Mouse (Mus musculus): ENCODE results near the gene Manba. TPM values are rescaled to one million over a fixed set of nuclear protein-coding genes. Genes with fewer than 3 reads are reported as not detected.

Manba gene
- polyA plus RNA-seq, 1 experiment from 2014 or later: 18.6 TPM

DNA sequence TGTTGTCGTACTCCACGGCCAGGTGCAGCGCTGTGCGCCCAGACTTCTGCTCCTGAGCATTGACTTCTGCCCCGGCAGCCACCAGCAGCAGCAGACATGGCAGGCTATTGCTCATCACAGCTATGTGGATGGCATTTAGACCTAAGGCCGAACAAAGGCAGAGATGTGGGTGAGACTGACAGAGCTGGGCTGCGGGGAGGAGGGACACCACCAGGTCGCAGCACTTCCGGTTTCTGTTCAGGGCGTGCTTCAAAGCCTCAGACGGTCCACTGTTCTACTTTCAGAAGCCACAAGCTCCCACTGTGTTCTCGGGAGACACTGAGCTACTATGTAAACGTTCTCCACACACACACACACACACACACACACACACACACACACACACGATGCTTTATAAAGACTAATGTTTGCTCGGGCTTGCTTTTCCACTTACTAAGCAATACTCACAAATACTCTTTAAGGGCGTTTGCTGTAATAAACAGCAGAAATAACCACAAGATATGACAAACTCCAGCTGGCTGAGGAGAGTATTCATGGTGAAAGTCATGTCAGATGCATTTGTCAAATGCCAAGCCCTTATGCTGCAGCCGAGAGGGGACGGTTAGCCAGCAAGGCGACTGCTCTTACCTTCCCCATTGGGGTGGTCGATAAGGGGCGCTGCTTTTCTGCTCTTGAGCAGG, 109.0 kb downstream of the Manba start:
- no peak for ATAC-seq
- H3K27ac ChIP-seq (ENCODE audit: low read depth, low read length): no peak overlapping the region
- peaks cover 55% of the 10 kb centered on the region for H3K36me3 ChIP-seq (ENCODE audit: control insufficient read depth, insufficient read depth)

DNA sequence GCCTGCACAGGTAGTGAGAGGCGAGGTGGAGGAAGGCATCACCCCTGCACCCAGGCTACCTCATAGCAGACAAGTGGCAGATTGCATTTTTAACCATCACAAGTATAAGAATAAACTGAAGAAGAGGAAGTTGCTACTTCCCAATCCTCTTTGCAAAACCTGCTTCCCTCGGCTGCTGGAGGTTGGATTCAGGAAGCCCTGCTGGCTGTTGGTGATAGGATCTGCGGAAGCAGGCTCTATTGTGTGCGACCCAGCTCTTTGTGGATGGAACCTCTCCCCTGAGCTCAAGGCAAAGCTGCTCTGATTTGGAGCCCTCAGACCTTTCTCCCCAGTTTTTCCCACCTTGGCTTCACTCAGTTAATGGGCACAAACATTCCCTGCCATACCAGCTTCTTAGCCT, 111.6 kb downstream of the Manba start:
- Histone ChIP-seq H3K4me3 (ENCODE audit: low read depth, low read length) (no peak overlapping the region), H3K27me3 (replicated peaks; ENCODE audit: control insufficient read depth, insufficient read depth, low read length) (no peaks in the 10 kb centered on the region), H3K4me2 (replicated peaks; ENCODE audit: low read depth) (no peak overlapping the region), H3K36me3 (ENCODE audit: control insufficient read depth, insufficient read depth) (peaks cover 56% of the 10 kb centered on the region), H3K9ac (ENCODE audit: low read depth, low read length) (no peak overlapping the region), H3K27ac (ENCODE audit: low read depth, low read length) (0 out of 2 replicates have a peak overlapping the region, but pooled peaks have one; percentile 8), H3K9me3 (ENCODE audit: control insufficient read depth) (no peaks in the 10 kb centered on the region), H3K4me1 (replicated peaks; ENCODE audit: control insufficient read depth, insufficient read depth, low read length) (no peaks in the 10 kb centered on the region)
- no peak for ATAC-seq
- WGBS: 69% methylated on average over 4 of the region's 4 CpGs
- no peak for TF ChIP-seq CTCF (IDR thresholded peaks at IDR 0.05; ENCODE audit: low read depth)

More for the DNA sequence above, 109.0 kb downstream of the Manba start:
- H3K4me3 ChIP-seq (ENCODE audit: low read depth, low read length): no peak overlapping the region
- no peaks in the 10 kb centered on the region for H3K27me3 ChIP-seq (replicated peaks; ENCODE audit: control insufficient read depth, insufficient read depth, low read length)
- H3K9ac ChIP-seq (ENCODE audit: low read depth, low read length): no peak overlapping the region
- TF ChIP-seq CTCF (IDR thresholded peaks at IDR 0.05; ENCODE audit: low read depth): peak; percentile 17; the same call in 1 of the 2 replicates
- 62% methylated on average over 21 of the region's 21 CpGs for WGBS
- no peaks in the 10 kb centered on the region for H3K9me3 ChIP-seq (ENCODE audit: control insufficient read depth)
- no peak overlapping the region for H3K4me2 ChIP-seq (replicated peaks; ENCODE audit: low read depth)
- H3K4me1 ChIP-seq (replicated peaks; ENCODE audit: control insufficient read depth, insufficient read depth, low read length): no peaks in the 10 kb centered on the region

DNA sequence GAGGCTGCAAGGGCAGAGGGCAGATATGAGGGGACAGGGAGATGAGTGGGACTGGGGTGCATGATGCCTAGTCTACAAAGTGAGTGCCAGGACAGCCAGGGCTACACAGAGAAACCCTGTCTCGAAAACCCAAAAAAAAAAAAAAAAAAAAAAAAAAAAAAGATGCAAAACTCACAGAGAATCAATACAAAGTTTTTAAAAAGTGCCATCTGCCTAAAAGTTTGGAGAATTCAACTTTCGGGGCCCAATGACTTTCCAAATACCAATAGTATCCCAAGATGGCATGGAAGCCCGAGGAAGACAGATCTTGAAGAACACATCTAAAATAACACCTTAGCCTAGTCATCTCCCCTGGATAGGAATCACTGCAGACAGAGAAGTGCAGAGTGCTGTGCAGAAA, 112.9 kb downstream of the Manba start:
- no peak overlapping the region for H3K27ac ChIP-seq (ENCODE audit: low read depth, low read length)
- no peak for ATAC-seq
- H3K9me3 ChIP-seq (ENCODE audit: control insufficient read depth): no peaks in the 10 kb centered on the region
- 79% methylated on average over 3 of the region's 3 CpGs for WGBS
- TF ChIP-seq CTCF (IDR thresholded peaks at IDR 0.05; ENCODE audit: low read depth): no peak
- H3K27me3 ChIP-seq (replicated peaks; ENCODE audit: control insufficient read depth, insufficient read depth, low read length): no peaks in the 10 kb centered on the region
- peaks cover 58% of the 10 kb centered on the region for H3K36me3 ChIP-seq (ENCODE audit: control insufficient read depth, insufficient read depth)
- H3K4me3 ChIP-seq (ENCODE audit: low read depth, low read length): no peak overlapping the region
- no peaks in the 10 kb centered on the region for H3K4me1 ChIP-seq (replicated peaks; ENCODE audit: control insufficient read depth, insufficient read depth, low read length)
- no peak overlapping the region for H3K4me2 ChIP-seq (replicated peaks; ENCODE audit: low read depth)
- H3K9ac ChIP-seq (ENCODE audit: low read depth, low read length): no peak overlapping the region

DNA sequence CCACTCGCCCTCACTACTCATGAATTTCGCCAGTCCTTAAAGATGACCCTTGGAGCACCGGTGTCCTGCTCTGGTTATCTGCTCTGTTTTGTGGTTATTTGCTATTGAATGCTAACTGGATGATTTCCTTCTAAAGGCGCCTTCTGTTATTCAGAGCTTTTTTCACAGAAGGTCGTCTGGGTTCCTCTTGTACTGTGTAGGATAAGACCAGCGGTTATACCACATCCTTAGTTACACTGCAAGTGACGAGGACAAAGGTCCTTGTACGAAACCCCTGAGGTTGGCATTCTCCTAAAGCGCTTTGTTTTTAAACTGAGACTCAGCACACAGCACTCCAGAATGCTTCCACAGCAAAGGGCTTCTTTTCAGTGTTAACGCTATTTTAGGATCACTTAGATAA, 117.3 kb downstream of the Manba start:
- H3K4me3 ChIP-seq (ENCODE audit: low read depth, low read length): no peak overlapping the region

DNA sequence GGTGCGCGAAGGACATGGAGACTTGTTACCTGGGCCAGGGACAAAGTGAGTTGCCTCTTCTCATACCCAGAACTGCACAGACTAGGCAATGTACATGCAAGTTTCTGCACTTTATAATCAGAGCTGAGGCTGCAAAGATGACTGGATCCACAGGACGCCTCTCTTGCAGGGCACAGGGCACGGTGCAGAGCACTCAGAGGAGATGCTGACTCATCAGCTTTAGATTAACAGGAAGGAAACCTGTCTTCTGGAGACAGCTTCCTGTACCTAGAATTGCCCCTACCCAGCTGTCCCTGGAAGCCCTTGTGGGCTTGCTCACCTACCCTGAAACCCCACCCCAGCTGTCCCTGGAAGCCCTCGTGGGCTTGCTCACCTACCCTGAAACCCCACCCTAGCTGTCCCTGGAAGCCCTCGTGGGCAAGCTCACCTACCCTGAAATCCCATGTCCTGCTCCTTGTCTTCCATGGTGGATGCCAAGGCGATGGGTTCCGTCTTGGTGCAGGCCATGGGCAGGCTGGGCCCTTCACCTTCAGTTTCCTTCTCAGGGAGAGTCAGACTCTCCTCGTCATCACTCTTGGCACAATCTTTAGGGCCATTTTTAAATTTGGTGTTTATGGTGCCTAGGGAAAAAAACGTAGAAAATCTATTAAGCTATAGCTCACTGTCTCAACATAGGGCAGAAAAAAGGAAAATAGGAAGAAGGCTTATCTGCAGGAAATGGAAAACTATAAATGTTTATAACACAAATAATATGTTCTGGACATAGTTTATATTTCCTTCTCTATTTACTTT, 119.4 kb downstream of the Manba start:
- no peak overlapping the region for H3K4me2 ChIP-seq (replicated peaks; ENCODE audit: low read depth)
- H3K9ac ChIP-seq (ENCODE audit: low read depth, low read length): no peak overlapping the region
- H3K9me3 ChIP-seq (ENCODE audit: control insufficient read depth): no peaks in the 10 kb centered on the region
- no peak overlapping the region for H3K27ac ChIP-seq (ENCODE audit: low read depth, low read length)
- H3K27me3 ChIP-seq (replicated peaks; ENCODE audit: control insufficient read depth, insufficient read depth, low read length): no peaks in the 10 kb centered on the region
- H3K4me3 ChIP-seq (ENCODE audit: low read depth, low read length): no peak overlapping the region
- H3K4me1 ChIP-seq (replicated peaks; ENCODE audit: control insufficient read depth, insufficient read depth, low read length): no peaks in the 10 kb centered on the region
- no peak for TF ChIP-seq CTCF (IDR thresholded peaks at IDR 0.05; ENCODE audit: low read depth)
- ATAC-seq: peak; percentile 33; the same call in 1 of the 2 replicates
- H3K36me3 ChIP-seq (ENCODE audit: control insufficient read depth, insufficient read depth): peaks cover 70% of the 10 kb centered on the region
- 67% methylated on average over 10 of the region's 10 CpGs for WGBS

More for the DNA sequence above, 117.3 kb downstream of the Manba start:
- H3K4me2 ChIP-seq (replicated peaks; ENCODE audit: low read depth): no peak overlapping the region
- ATAC-seq: no peak
- H3K9ac ChIP-seq (ENCODE audit: low read depth, low read length): no peak overlapping the region
- no peaks in the 10 kb centered on the region for H3K27me3 ChIP-seq (replicated peaks; ENCODE audit: control insufficient read depth, insufficient read depth, low read length)
- no peaks in the 10 kb centered on the region for H3K4me1 ChIP-seq (replicated peaks; ENCODE audit: control insufficient read depth, insufficient read depth, low read length)
- peaks cover 61% of the 10 kb centered on the region for H3K36me3 ChIP-seq (ENCODE audit: control insufficient read depth, insufficient read depth)
- H3K9me3 ChIP-seq (ENCODE audit: control insufficient read depth): no peaks in the 10 kb centered on the region
- no peak overlapping the region for H3K27ac ChIP-seq (ENCODE audit: low read depth, low read length)
- 87% methylated on average over 10 of the region's 10 CpGs for WGBS
- no peak for TF ChIP-seq CTCF (IDR thresholded peaks at IDR 0.05; ENCODE audit: low read depth)

DNA sequence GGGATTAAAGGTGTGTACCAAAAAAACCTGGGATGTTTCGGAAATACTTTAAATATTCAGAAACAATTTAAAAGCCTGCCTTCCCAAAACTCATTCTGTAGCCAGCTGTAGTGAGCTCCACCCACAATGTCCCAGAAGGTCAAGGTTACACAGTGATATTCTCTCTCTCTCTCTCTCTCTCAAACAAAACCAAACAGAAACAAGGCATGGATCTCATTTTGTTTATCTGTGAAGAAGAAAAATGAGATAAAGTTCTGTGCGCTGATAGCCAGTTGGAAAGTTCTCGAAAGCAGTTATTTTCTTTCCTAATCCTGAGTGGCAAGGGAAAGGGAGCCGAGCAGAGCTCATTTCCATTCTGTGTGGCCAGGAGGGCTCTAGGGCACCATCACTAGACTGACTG, 120.1 kb downstream of the Manba start:
- peaks cover 68% of the 10 kb centered on the region for H3K36me3 ChIP-seq (ENCODE audit: control insufficient read depth, insufficient read depth)
- no peak overlapping the region for H3K27ac ChIP-seq (ENCODE audit: low read depth, low read length)

More for the DNA sequence above, 120.1 kb downstream of the Manba start:
- Histone ChIP-seq H3K9ac (ENCODE audit: low read depth, low read length) (no peak overlapping the region), H3K27me3 (replicated peaks; ENCODE audit: control insufficient read depth, insufficient read depth, low read length) (no peaks in the 10 kb centered on the region), H3K9me3 (ENCODE audit: control insufficient read depth) (no peaks in the 10 kb centered on the region), H3K4me2 (replicated peaks; ENCODE audit: low read depth) (no peak overlapping the region), H3K4me3 (ENCODE audit: low read depth, low read length) (no peak overlapping the region), H3K4me1 (replicated peaks; ENCODE audit: control insufficient read depth, insufficient read depth, low read length) (no peaks in the 10 kb centered on the region)
- no peak for TF ChIP-seq CTCF (IDR thresholded peaks at IDR 0.05; ENCODE audit: low read depth)
- ATAC-seq: no peak
- 60% methylated on average over 4 of the region's 4 CpGs for WGBS
